Mouse (Mus musculus) heart, embryonic 14.5 days (tissue): ENCODE results near the gene Agpat2. TPM values are rescaled to one million over a fixed set of nuclear protein-coding genes. Genes with fewer than 3 reads are reported as not detected.
A peak's percentile ranks its signal among the peaks of the same experiment; 100 is the strongest.

Source experiments
- ATAC-seq: fragments of 200-750 bp; cut with Nextera tagmentation; 2 replicates; pipeline ENCODE4 v1.8.0; 2017; ENCODE audit warnings: low read depth, moderate TSS enrichment; ENCODE audit not compliant: insufficient number of reproducible peaks, insufficient read depth, low FRiP score
- H3K27ac ChIP-seq, 2 experiments: fragments of 200-500 bp in 1 of 2; fragments of 300-500 bp in 1 of 2; sonication (generic) in 1 of 2; replicated peaks in 1 of 2; 2 replicates each; pipeline ENCODE4 v1.5.1; 2012 to 2014; ENCODE audit warnings: low read depth in 2 of 2, low read length in 2 of 2, control low read depth in 1 of 2, mild to moderate bottlenecking in 1 of 2, mixed read lengths in 1 of 2; ENCODE audit not compliant: control insufficient read depth in 1 of 2, insufficient read depth in 1 of 2
- H3K27me3 ChIP-seq: fragments of 300-500 bp; sonication (generic); 2 replicates; pipeline ENCODE4 v1.6.1; 2014; ENCODE audit warnings: mild to moderate bottlenecking, low read length, control low read depth; ENCODE audit not compliant: control insufficient read depth, insufficient read depth
- H3K36me3 ChIP-seq: fragments of 300-500 bp; sonication (generic); 2 replicates; pipeline ENCODE4 v1.6.1; 2014; ENCODE audit warnings: mild to moderate bottlenecking, control low read depth, low read length, mixed read lengths; ENCODE audit not compliant: control insufficient read depth, insufficient read depth
- H3K4me1 ChIP-seq, 2 experiments: fragments of 200-500 bp in 1 of 2; fragments of 300-500 bp in 1 of 2; sonication (generic) in 1 of 2; 2 replicates each; pipeline ENCODE4 v1.6.1; 2012 to 2014; ENCODE audit warnings: low read length in 2 of 2, control low read depth in 1 of 2, mixed read lengths in 1 of 2; ENCODE audit not compliant: control insufficient read depth in 2 of 2, insufficient read depth in 2 of 2
- H3K4me2 ChIP-seq: fragments of 300-500 bp; sonication (generic); 2 replicates; pipeline ENCODE4 v1.6.1; 2014; ENCODE audit warnings: mild to moderate bottlenecking, low read length
- H3K4me3 ChIP-seq, 2 experiments: fragments of 200-500 bp in 1 of 2; fragments of 300-500 bp in 1 of 2; sonication (generic) in 1 of 2; 2 replicates each; pipeline ENCODE4 v1.5.1; 2012 to 2014; ENCODE audit warnings: low read length in 2 of 2, mild to moderate bottlenecking in 2 of 2, control low read depth in 1 of 2, low read depth in 1 of 2, moderate library complexity in 1 of 2; ENCODE audit not compliant: control insufficient read depth in 1 of 2, insufficient read depth in 1 of 2
- H3K9ac ChIP-seq: fragments of 300-500 bp; sonication (generic); 2 replicates; pipeline ENCODE4 v1.6.1; 2014; ENCODE audit warnings: mild to moderate bottlenecking, low read length
- H3K9me3 ChIP-seq: fragments of 300-500 bp; sonication (generic); 2 replicates; pipeline ENCODE4 v1.6.1; 2016; ENCODE audit warnings: low read length, control low read depth; ENCODE audit not compliant: control insufficient read depth
- WGBS: fragments of 180-500 bp; shearing (Covaris S2); extraction: QIAGEN DNeasy Blood & Tissue Kit; methylation state at CpG from one replicate; pipeline ENCODE4 v1.1.7; 2014; 5-methylcytosine and 5-hydroxymethylcytosine counted together
- polyA plus RNA-seq: library from polyadenylated mRNA; unstranded; fragments of >200 nt; fragmentation: Nextera tagmentation; extraction: Ambion mirVana; gene quantifications from 2 replicates; pipeline ENCODE4 v1.2.1, GENCODE M21; 2014

The Agpat2 gene
- polyA plus RNA-seq, 1 experiment from 2014 or later = 24.7 TPM

GRCm38 (mm10) chr2:26580751-26581150, 23.5 kb downstream of the Agpat2 start:
- Histone ChIP-seq H3K27me3 (no peaks in the 10 kb centered on the region), H3K4me2 (no peak overlapping the region), H3K4me1 (peaks cover 18 to 29% of the 10 kb centered on the region in 2 experiments), H3K9me3 (no peaks in the 10 kb centered on the region), H3K36me3 (no peaks in the 10 kb centered on the region), H3K9ac (no peak overlapping the region), H3K27ac (peak overlapping the region in 1 of 2 experiments; percentile 45; a peak in 2 of 4 replicates), H3K4me3 (no peak overlapping the region)
- no peak for ATAC-seq
- WGBS = 77% methylated on average over 5 of the region's 5 CpGs

GRCm38 (mm10) chr2:26579714-26580113, 24.5 kb downstream of the Agpat2 start, which contains the start of gene Egfl7:
Gene Egfl7, plus strand, starts transcription at chr2:26580014.
- Histone ChIP-seq H3K36me3 (no peaks in the 10 kb centered on the region), H3K4me1 (peaks cover 26 to 38% of the 10 kb centered on the region in 2 experiments), H3K9ac (no peak within 1 kb of the TSS; the same call in 1 of the 2 replicates), H3K27me3 (no peaks in the 10 kb centered on the region), H3K4me3 (no peak within 1 kb of the TSS), H3K9me3 (no peaks in the 10 kb centered on the region), H3K27ac (peak within 1 kb of the TSS; percentile 65 to 86), H3K4me2 (peak within 1 kb of the TSS; percentile 23; the same call in 1 of the 2 replicates)
- 67% methylated on average over 1 of the region's 1 CpGs for WGBS
- ATAC-seq = no peak

- Histone ChIP-seq H3K27ac (peak overlapping the region; percentile 71 to 86; a peak in 3 of 4 replicates), H3K36me3 (no peaks in the 10 kb centered on the region), H3K4me1 (peaks cover 40 to 45% of the 10 kb centered on the region in 2 experiments), H3K4me2 (peak overlapping the region; percentile 40), H3K4me3 (no peak overlapping the region), H3K27me3 (no peaks in the 10 kb centered on the region), H3K9me3 (no peaks in the 10 kb centered on the region), H3K9ac (no peak overlapping the region; the same call in 1 of the 2 replicates)
- WGBS = 43% methylated on average over 6 of the region's 6 CpGs
- peak; percentile 72 for ATAC-seq
Observed at GRCm38 (mm10) chr2:26578369-26578768, 25.8 kb downstream of the Agpat2 start.

- H3K9me3 ChIP-seq = no peaks in the 10 kb centered on the region
- no peak for ATAC-seq
- H3K27ac ChIP-seq = peak overlapping the region; percentile 71 to 86
- H3K27me3 ChIP-seq = no peaks in the 10 kb centered on the region
- H3K36me3 ChIP-seq = no peaks in the 10 kb centered on the region
- peaks cover 53% of the 10 kb centered on the region in 2 experiments for H3K4me1 ChIP-seq
- H3K4me2 ChIP-seq = 0 out of 2 replicates have a peak overlapping the region, but pooled peaks have one; percentile 18
- no peak overlapping the region for H3K4me3 ChIP-seq
- H3K9ac ChIP-seq = no peak overlapping the region
- WGBS = 43% methylated on average over 4 of the region's 4 CpGs
Observed at GRCm38 (mm10) chr2:26576462-26576861, 27.8 kb downstream of the Agpat2 start.

GRCm38 (mm10) chr2:26575865-26576264, 28.4 kb downstream of the Agpat2 start:
- 0 out of 2 replicates have a peak overlapping the region, but pooled peaks have one; percentile 18 for H3K4me2 ChIP-seq
- H3K9me3 ChIP-seq = no peaks in the 10 kb centered on the region
- no peaks in the 10 kb centered on the region for H3K36me3 ChIP-seq
- no peaks in the 10 kb centered on the region for H3K27me3 ChIP-seq
- 36% methylated on average over 4 of the region's 4 CpGs for WGBS
- no peak overlapping the region for H3K9ac ChIP-seq
- no peak overlapping the region for H3K4me3 ChIP-seq
- 0 out of 2 replicates have a peak, but pooled peaks have one; percentile 17 for ATAC-seq
- H3K27ac ChIP-seq = peak overlapping the region; percentile 71 to 86
- H3K4me1 ChIP-seq = peaks cover 55% of the 10 kb centered on the region in 2 experiments

GRCm38 (mm10) chr2:26575378-26575777, 28.8 kb downstream of the Agpat2 start:
- no peak overlapping the region for H3K9ac ChIP-seq
- WGBS = 74% methylated on average over 1 of the region's 1 CpGs
- H3K4me3 ChIP-seq = no peak overlapping the region
- no peaks in the 10 kb centered on the region for H3K36me3 ChIP-seq
- H3K27ac ChIP-seq = peak overlapping the region; percentile 64 to 86
- H3K9me3 ChIP-seq = no peaks in the 10 kb centered on the region
- H3K27me3 ChIP-seq = no peaks in the 10 kb centered on the region
- H3K4me1 ChIP-seq = peaks cover 55 to 59% of the 10 kb centered on the region in 2 experiments
- no peak for ATAC-seq
- H3K4me2 ChIP-seq = no peak overlapping the region

- no peaks in the 10 kb centered on the region for H3K36me3 ChIP-seq
Observed at GRCm38 (mm10) chr2:26574862-26575261, 29.4 kb downstream of the Agpat2 start.

GRCm38 (mm10) chr2:26573807-26574206, 30.4 kb downstream of the Agpat2 start:
- 9% methylated on average over 5 of the region's 5 CpGs for WGBS
- no peak for ATAC-seq
- H3K36me3 ChIP-seq = no peaks in the 10 kb centered on the region

More at GRCm38 (mm10) chr2:26574862-26575261, 29.4 kb downstream of the Agpat2 start:
- no peak for ATAC-seq
- peaks cover 55 to 57% of the 10 kb centered on the region in 2 experiments for H3K4me1 ChIP-seq
- no peaks in the 10 kb centered on the region for H3K27me3 ChIP-seq
- 45% methylated on average over 5 of the region's 5 CpGs for WGBS
- H3K9me3 ChIP-seq = no peaks in the 10 kb centered on the region
- H3K27ac ChIP-seq = peak overlapping the region; percentile 29 to 86; a peak in 3 of 4 replicates
- H3K4me2 ChIP-seq = no peak overlapping the region
- no peak overlapping the region for H3K4me3 ChIP-seq
- H3K9ac ChIP-seq = no peak overlapping the region

More at GRCm38 (mm10) chr2:26573807-26574206, 30.4 kb downstream of the Agpat2 start:
- Histone ChIP-seq H3K9ac (peak overlapping the region; percentile 48), H3K4me2 (peak overlapping the region; percentile 45), H3K27me3 (no peaks in the 10 kb centered on the region), H3K27ac (peak overlapping the region; percentile 81 to 86), H3K4me3 (no peak overlapping the region), H3K9me3 (no peaks in the 10 kb centered on the region), H3K4me1 (peaks cover 50 to 55% of the 10 kb centered on the region in 2 experiments)
